Mouse (Mus musculus) right cerebral cortex, postnatal 14 days (tissue): ENCODE measurements at regions not wholly inside any gene's neighbourhood (a gene's known extent, or its start where the extent isn't known, plus 50 kb on each side); places are given as distances from the start of the nearest gene placed in this dataset.

Source experiments
- DNase-seq: peaks from one replicate; pipeline ENCODE4 v3.0.0; 2022

DNA sequence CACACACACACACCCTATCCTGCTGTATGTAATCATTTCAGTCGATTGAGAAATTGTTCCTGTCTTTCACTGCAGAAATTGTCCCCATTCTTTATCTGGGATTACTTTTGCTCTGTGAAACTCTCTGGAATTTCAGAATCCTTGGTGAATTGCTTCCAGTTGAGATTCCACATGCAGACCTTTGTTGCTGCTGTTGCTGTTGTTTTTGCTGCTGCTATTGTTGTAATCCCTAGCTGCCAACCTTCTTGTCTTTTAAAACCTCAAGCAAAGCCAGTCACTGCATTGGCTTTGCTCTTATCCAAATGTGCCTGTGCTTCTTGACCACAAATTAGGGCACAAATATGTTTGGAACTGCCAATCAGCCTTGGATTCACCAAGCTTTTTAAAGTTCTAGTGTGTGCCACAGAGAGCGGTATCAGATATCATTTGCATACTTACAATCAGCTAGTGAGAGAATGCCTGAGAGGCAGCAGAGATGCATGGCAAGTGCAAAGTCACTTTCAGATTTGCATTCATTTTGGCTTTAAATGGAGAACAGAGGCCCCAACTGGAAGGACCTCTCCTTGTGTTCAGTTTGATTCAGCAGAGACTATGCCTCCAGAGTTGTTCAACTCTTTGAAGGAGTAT lies 1187.0 kb upstream of the Map3k7 start:
- DNase-seq: no peak

DNA sequence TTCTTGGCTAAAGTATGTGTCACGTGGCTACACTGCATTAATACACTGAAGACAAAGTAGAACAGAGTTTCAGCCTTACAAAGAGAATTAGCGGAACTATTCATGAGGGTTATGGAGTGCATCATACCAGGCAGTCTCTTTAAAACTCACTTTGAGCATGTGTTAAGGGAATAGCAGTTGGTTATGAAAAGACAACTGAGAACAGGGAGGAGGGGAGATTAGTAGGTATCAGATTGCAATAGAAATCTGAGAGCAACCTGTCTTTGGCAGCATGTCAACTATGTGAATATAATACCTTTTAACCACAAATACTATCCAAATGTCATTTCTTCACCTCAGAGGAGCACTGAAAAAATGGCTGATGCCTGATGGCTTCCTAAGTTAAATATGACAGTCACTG lies 1182.2 kb upstream of the Map3k7 start:
- no peak for DNase-seq

DNA sequence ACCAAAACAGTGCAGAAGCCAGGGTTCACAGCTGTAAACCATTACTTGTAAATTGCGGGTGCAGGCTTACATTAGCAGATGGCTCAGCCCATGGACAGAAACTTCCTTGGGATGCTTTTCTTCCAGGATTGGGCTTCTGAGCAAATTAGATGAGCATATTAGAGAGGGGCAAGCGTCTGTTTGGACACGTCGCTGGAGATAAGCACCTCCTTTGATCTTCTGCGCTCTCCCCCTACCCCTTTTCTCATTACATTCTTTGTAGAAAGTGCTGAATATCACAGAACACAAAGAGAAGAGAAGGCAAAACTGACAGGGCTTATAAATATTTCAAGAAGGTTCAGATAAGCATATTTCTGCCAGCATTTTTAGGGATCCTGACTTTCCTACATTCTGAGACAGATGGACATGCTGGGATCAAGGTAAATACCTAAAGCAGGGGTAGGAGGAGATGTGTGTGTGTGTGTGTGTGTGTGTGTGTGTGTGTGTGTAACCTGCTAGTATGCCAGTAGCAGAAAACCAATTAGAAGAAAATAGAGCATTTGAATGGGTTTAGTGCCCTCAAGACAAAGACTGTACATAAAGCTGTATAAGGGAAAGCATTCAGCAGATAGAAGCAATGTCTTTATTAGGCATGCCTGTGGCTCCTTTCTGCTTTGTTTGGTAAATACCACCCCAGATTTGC lies 1173.8 kb upstream of the Map3k7 start:
- DNase-seq: no peak

DNA sequence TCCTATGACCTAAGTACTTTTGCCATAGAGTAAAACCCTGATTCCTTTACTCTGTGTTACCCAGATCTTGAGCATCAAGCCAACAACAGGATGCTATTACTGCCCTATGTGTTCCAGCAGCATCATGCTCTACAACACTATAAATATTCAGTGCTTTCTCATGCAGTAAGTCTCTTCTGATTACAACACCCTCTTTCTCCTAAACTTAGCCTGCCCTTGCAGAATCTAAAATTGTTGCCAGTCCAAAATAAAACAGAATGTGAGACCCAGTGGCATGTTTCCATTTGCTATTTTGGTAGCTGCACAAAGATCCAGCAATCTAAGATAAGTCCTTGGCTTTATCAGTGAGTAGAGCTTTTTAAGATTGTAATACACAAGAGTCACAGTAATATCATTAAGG lies 1154.1 kb upstream of the Map3k7 start:
- no peak for DNase-seq

DNA sequence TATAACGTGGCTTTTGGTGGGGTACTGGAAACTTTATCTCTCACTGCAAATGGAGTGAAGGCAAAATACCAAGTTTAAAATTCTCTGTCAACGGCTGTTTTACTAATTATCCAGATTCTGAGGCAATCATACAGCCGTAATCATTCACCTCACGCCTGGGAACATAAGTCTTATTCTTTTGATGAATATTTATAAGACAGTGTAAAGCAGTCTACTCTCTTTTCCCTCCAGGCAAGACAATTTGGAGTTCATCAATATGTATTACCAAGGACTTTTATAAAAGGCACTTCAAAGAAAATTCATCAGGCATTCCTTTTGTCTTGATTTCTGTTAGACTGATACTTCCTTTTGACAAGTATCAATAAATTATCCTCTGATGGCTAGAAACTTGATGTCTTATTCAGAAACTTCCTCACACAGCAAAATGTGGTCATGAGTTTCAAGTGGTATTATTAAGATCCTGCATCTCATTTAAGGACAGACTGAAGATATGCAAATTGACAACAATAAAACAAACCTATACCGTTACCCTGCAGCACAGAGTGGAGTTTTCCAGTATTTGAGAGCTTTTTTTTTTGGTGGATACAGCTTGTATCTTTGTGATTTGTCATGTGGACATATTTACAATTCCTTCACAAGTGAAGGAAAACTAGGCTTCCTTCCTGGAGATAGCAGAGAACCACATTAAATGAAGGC lies 1108.4 kb upstream of the Map3k7 start:
- DNase-seq: no peak

DNA sequence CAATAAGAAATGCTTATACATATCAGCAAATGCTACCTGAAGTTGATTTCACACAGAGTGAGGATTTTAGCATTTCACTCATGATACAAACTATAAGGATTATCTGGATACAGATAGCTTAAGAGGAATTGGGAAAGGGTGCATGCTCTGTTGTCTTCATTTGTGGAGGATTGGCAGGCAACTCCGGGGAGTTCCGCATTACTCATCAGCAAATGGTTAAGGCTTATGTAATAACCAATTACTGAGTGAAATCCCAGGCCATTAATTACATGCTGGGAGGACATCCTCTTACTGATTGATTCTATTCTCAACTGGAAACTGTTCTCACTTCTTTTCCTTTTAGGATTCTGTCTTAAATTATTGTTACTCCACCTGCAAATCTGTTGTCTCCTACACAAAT lies 1058.9 kb upstream of the Map3k7 start:
- no peak for DNase-seq

DNA sequence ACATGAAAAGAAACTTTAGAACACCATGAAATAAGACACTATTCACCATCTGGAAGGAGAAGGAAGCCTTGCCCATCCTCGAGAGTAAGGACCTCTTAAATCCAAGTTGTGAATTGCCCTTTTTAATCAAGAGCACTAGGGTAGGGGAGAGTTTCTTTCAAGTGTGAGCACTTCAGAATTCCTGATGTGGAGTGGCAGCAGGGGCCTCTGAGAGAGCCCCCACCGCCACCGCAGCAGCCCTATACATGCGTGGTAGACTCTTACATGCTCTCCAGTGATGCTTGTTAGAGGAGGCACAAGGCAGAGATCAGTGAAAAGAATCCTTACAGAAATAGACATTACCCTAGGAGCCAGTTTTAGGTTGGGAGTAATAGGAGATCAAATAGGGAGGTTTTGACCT lies 1041.0 kb upstream of the Map3k7 start:
- DNase-seq: no peak

DNA sequence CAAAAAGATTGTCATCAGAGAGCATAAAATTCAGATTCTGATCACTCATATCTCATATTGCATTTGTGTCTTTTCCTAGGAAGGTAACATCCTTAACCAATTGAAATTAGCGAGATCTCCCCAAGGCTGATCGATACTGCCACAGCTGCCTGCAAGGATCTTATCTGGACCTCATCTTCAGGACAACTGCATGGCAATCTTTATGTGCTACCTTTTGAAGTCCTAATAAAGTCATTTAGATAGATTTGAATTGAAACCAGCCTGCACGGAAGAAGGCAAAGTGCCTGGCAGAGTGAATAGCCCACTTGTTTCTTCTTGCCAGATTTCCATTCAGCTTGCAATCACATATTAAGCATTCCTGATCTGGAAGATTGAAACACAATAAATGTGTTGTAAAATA lies 1031.5 kb upstream of the Map3k7 start:
- no peak for DNase-seq

DNA sequence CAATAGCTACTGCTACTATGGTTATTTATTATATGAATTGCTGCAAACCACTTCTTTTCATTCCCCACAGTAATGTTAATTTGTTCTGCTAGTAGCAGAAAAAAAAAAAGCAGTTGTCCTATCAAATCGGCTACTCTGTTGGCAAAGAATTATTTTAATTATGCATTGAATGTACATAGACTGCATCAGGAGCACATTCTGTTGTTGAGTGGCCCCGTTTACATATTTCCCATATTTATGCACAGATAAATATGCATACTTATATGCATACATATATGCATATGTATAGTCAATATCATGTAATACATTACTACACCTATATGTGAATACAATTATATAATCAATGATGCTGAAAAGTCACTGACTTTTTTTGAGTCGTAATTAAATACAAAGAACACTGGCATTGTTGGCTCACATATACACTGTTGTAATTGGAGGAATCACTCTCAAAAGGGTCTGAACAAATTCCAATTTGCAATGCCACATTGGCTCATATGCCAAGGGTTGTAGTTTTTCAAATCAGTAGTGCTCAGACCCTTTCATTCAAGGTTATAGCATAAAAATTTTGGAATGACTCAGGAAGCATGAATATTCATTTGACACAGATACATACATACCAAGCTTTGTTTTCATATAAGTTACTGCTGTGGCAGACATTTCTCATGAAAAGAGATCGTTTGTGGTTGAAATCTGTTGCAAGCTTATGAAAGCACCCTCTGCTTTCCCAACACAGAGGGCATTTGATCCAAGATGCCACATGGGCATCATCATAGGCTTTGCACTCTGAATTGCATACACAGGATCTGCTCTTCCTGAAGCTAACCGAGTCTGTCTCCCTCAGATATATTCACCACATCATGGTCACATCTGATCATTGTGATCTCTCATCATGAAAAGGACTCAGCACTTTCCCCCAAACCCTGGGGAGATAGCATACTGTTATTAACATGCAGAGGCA lies 1030.6 kb upstream of the Map3k7 start:
- DNase-seq: no peak

DNA sequence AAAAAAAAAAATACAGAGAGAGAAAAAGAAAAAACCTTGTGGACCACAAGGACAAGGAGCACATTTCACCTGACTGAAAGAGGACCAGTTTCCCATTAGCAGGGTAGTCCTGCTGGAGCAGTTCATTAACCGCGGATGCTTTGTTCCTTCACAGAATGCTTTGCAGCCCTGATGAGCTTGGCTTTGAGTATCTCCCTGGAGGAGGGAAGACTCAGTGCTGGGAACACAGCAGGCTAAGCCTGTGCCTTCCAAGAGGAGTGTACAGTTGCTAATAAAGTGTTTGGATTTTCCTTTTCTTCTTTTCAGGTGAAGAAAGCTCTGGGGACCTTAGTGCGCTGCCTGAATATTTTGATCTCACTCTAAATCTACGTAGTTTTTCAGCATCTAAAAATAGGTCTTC lies 980.3 kb upstream of the Map3k7 start:
- DNase-seq: no peak

DNA sequence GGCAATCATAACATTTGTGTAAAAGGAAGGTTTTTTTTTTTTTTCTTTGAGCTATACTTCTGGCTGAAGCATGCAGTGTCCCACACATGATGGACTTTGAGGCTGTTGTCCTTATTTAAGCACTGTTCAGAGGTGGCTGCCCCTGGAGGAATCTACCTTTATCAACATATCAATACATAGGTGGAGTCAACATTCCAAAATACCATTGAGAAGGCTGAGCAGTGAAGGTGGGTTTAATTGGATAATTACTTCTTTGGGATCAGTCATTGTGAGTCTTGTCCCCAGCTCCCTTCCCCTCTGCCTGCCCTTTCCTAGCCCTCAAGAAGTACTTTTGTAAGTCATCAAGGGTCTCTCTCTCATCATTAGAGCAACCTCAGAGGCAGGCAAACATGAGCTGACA lies 951.9 kb upstream of the Map3k7 start:
- DNase-seq: no peak

DNA sequence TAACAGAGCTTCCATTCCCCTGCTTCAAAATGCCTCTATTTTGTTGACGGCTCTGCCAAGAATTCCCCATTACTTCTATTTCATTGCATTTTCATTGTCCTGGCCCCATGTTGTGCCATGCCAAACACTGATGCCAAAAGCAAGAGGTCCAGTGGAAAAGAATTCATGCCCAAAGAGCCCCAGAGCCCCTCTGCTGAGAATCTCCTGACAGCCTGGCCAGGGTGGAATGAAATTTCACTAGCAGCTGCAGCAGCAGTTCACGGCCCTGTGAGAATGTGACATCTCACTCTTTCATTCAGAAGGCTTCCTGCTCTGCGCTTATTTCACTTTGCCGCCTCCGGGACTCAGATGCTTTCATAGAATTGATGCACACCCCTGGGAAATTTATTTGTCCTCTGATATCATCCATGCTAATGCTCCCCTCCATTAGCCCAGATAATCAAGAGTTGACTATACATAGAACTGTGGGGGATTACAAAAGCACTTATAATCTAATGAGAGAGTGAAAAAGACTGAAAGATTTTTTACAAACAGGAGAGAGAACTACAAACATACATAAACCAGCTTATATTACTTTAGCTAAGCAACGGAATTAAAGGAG lies 911.7 kb upstream of the Map3k7 start:
- DNase-seq: no peak

DNA sequence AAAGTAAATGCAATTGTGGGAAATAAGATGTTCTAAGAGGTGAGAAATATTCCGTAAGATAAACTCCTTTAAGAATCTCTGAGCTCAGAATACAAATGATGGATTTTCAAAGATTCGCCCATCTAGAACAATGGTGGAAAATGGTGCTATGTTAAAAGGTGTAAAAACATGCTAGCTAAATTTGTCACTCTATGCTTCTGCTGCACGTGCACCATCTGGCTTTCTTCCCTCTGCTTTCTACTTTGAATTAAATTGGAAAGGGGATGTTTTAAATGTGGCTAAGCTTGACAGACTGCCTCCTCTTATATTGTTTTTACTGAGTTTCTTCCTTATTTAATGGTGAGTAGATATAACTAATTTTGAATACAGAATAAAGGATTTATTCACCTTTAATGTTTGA lies 887.7 kb upstream of the Map3k7 start:
- no peak for DNase-seq

DNA sequence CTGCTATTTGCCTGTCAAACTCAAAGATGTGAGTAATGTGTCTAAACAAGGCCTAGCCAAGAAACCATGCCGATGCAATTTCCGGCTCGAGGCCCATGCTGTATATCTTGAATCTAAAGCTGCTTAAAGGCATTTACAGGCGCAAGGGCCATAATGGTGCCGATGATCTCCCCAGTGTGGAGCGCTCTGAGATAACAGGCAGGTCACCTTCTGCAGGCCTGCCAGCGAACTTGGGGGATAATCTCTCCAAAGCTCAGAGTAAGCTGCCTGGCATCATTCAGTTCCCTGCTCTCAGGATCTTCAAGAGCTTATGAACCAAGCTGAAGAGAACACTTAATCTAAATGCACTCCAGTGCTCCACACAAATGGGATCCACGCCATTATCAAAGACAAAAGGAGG lies 842.3 kb upstream of the Map3k7 start:
- DNase-seq: no peak

DNA sequence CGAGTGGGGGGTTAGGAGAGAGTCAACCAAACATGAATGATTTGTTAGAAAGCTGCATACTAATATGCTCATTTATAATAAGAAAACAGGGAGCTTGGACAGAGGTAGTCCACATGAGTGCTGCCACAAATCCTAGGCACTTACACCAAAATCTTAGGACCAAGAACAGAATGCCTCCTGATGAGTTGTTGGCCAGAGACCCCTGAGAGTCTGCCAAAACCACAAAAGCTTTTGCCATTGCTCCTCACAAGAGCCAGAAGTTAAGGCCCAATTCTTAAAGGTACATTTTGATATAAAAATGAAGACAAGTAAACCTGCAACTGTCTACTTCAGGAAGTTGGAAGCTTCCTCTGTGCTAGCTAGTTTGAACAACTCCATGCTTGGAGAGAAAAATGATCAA lies 820.7 kb upstream of the Map3k7 start:
- DNase-seq: no peak

DNA sequence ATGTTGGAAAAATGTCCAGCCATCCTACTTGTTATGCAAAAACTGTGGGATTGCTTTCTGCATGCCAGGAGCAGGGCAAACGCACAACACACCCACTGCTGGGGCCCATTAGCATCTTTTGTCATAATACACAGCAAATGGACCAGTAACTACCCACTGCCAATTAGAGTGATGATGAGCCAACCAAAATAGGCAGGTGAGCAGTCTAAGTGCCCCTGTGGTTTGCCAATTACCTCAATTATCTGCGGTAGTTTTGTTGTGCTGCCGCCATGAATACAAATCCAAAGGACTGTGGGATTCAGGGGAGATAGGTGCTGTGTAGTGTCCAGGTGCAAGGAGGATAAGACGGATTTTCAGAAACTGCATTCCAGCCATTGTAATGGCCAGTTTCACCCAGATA lies 796.5 kb upstream of the Map3k7 start:
- DNase-seq: no peak

DNA sequence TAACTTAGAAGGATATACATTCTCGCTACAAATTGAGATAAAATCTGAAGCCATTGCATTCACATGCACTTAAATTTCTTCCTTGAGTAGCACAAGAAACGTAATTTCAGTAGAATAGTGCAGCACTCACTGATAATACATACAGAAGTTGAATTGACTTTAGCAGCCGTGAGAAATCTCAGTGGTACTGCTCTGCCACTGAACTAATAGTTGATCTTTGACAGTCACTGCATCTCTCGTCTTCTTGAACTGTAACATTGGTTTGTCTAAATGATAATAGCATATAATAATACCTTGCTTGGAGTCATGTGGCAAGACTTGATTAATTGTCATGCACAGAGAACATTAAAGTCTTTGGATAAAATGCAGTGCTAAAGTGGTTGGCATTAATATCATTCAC lies 795.5 kb upstream of the Map3k7 start:
- no peak for DNase-seq

DNA sequence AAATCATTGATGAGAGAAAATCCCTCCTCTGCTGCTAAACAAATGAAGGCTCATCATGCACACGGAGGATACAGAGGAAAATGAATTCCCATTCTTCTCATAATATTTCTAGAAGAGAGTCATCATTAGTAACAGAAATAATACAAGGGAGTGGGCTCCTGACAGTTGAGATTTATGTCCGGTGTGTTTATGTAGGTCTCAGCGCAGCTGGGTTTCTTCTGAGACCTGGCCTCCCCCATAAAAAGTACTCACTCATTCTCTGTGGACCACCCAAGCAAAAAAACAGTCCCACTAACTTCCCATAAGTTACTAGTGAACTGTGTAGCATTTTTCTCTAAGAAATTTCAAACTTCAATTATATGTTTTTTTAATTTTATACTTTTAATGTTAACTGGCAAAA lies 792.7 kb upstream of the Map3k7 start:
- DNase-seq: no peak

DNA sequence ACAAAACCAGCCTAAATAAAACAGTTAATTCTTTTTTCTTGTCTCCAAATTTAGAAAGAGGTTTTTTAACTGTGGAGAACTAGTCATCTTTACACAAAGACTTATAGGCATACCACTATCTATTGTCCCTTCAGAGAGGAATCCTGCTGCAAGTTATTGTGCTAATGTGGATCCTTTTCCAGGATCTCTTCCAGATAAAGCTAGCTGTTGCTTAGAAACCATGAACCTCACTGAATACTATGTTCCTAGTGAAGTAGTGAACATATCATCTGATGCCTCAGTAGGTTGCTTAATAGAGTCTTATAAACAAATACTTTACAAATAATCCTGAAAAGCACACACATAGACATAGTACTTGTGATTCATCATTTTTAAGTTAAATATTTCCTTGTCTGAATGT lies 766.0 kb upstream of the Map3k7 start:
- DNase-seq: no peak

DNA sequence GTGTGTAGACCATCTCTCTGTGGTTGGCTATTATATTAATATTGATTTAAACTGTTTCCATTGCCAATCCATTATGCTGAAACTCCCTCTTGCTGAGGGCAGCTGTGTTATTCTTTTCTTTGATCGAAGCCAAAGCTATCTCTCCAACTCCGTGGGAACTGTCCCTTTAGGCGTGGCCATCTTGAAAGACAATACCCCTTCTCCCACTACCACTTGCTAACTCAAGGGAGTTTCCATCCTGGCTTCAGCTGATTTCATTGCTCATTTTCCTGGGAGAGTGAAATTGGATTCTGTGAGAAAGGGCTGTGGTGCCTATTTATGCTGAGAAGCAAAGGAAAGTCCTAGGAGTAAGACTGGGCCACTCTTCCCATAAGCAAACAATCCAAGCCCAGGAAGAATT lies 760.6 kb upstream of the Map3k7 start:
- DNase-seq: no peak

DNA sequence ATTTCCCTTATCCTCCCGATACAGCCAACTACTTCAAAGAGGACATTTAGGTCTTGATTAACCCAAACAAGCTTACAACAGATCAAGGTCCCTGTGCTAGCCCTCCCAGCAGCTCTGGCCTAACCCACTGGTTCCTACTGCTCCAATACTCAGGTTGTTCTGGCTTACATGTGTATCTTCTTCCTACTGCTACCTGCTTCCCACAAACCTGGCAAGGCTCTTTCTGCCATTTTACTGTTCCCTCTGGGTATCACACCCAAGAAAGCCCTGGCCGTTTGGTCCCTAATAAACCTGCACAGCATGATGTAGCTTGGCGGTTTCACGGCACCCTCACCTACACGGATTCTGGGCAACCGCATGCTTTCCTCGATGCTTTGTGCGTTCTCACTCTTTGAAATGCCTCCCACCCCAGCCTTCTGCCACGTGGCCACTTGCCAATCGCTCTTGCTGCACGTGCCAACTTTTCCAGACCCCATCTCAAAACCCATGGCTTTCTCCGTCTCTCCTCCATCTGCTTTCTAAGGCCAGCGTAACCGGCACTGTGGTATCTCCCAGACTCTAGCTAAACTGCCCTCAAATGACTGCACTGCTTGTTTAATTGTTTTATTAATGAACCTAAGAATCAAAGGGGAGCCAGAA lies 758.4 kb upstream of the Map3k7 start:
- peak; percentile 6 for DNase-seq

DNA sequence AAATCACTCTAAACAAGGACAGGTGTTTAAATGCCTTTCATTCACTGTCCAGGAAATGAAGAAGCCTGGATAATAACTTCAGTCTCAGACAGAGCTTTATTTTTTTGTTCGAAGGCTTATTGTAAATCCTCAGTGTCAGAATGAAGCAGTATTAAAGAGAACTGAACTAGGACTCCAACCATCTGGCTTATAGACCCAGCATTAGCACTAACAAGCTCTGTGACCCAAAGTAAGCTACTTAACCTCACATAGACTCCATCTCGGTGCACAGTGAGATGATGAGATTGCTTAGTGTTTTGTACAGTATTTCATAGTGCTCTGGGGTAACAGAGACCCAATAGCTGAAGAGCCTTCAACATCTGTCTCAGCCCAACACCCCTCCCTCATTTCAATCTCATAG lies 738.2 kb upstream of the Map3k7 start:
- no peak for DNase-seq
